Mouse (Mus musculus) thymus, postnatal 14 days (tissue): ENCODE measurements around the gene Spocd1.

Experiments used
- DNase-seq: peaks from one replicate; pipeline ENCODE4 v3.0.0; 2021

Spocd1 gene

DNA sequence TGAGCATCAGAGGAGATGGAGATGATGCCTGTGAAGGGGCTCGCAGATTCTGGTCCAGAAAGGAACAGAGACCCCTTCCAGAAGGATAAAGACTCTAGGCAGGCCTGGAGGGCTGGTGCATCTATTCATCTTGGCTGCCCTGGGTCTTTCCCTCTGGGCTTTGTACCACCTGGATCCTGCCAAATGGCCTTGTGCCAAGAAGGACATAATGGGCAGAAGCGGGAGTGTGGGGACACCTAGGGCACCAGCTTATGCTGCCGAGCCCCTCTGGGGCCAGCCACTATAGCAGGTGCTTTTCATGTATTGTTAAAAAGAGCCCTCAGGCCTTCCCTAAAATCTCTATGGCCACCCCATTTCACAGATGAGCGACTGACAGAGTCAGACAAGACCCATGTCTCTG is 49.2 kb downstream of the Spocd1 start:
- DNase-seq = no peak

DNA sequence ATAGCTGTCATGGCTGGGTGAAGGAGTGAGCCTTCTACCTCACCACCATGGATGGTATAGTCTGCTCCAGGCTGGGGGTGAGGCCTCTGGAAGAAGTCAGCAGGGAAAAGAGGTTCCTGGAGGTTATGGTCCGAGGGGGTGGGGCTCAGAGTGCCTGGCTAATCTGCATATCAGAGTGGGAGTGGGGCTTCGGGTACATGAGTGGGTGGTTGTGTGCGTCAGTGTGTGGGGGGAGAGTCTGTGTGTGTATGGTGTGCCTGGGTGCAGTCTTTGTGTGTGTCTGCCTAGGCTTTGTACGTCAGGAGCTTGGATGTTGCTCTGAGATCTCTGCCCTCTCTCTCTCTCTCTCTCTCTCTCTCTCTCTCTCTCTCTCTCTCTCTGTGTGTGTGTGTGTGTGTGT is 49.9 kb downstream of the Spocd1 start:
- no peak for DNase-seq

DNA sequence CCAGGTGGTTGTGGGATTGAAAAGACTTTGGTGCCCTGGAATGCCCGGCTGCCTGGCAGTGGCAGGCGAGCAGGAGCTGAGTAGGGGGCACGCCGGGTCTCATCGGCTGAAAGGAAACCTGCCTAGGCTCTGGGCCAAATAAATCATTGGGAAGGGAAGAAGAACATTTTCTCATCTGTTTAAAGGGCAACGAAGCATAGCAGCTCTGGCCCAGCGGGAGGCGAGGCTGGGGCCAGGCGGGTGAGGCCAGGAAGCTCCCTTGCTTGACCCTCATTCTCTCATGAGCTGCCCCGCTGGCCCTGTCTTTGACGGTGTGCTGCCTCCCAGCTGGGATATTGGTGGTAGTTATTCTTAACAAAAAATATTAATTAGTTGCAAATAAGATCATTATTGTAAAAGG is 52.6 kb downstream of the Spocd1 start:
- DNase-seq = no peak

DNA sequence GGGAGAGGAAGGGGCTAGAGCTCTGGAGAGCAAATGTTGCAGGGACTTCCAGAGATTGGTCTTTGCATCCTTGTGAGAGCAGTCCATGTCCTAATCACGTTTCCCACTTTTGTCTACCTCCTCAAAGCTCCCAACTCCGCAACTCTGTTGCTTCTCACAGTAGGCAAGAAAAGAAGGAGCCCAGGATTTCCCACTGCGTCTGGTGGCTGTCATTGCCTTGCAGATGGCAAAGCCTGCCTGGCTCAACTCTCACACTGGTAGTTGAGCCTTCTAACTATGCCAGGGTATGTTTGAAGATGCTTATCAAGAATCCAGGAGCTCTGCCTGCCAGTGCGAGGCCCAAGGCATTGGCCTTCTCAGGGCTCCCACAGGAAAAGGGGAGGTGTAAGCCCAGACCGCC is 54.0 kb downstream of the Spocd1 start:
- no peak for DNase-seq

DNA sequence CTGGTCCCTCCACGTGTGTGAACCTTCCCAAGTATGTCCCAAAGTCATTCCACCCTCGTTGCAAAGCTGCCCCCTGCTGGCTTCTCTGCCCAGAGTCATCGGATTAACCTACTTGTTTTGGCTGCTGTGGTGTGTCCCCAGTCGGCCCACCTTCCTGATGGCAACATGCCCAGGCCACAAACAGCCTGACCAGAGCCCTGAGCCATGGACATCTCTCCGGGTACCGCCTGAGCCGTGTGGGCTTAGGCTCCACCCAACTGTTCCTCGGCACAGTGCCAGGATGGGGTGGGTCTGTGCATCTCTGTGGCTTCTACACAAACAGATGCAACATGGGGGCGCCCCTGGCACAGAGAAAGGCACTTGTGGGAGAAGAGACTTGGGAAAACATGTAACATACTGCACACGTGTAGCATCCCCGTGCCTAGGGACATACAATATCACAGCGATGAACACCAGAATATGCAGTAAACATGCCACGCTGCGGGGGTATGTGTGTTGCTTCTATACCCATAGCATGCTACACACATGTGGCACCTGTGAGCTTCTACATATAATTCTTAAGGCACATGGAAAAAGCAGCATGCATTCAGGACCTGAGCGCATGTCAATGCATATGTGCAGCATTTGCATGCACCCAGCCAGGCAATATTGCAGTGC is 54.8 kb downstream of the Spocd1 start:
- peak; percentile 51 for DNase-seq

DNA sequence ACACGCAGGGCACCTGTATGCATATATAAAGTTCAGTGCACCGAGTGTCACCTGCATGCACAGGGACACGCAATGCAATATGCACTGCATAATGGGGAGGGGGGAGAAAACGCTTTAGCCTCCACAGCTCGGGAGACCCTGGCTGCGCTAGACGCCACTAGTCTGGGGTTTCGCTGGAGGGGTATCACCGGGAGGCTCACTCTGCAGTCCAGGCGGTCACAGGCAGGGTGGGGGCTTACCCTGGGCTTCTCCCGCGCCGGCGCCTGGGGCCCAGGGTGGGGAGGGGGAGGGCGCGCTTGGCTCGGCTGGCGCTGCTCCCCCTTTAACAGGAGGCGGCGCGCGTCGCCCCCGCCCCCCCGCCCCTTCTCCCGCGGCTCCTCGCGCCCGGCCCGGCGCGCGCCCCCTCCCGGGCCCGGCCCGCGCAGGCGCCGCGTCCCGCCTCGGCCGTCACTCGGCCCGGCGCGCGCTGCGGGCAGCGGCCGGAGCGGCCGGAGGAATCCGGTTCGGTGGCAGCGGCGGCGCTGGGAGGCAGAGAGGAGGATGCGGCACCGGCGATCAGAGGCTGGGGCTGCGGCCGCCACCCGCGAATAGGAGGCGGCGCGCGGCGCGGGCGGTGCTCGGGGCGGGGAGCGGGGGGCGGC is 55.5 kb downstream of the Spocd1 start, which contains the start of gene Adgrb2:
Gene Adgrb2 (plus strand): TSS at position 450 of the 641 bp plus-strand sequence.
- peak; percentile 30 for DNase-seq

DNA sequence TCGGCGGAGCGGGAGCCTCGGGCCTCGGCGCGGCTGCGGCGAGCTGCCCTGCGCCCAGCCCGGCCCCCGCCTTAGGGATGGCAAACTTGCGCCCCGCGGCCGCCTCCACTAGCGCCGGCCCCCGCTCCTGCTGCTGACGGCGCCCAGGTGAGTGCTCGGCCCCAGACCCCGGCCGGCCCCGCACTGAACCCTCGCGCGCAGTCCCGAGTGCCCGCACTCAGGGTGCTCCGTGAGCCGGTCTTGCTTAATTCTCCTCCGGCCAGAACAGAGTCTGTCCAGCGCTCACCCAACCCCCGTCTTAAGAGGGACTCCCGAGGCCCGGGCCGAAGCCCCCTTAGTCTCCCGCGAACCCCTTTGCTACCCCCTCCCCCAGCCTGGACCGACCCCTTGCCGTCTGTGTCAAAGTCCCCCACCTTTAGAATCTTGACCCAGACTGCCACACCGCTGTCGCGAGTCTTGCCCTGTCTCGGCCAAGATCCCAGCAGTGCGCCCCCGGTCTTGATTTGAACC is 56.2 kb downstream of the Spocd1 start:
- DNase-seq = no peak

DNA sequence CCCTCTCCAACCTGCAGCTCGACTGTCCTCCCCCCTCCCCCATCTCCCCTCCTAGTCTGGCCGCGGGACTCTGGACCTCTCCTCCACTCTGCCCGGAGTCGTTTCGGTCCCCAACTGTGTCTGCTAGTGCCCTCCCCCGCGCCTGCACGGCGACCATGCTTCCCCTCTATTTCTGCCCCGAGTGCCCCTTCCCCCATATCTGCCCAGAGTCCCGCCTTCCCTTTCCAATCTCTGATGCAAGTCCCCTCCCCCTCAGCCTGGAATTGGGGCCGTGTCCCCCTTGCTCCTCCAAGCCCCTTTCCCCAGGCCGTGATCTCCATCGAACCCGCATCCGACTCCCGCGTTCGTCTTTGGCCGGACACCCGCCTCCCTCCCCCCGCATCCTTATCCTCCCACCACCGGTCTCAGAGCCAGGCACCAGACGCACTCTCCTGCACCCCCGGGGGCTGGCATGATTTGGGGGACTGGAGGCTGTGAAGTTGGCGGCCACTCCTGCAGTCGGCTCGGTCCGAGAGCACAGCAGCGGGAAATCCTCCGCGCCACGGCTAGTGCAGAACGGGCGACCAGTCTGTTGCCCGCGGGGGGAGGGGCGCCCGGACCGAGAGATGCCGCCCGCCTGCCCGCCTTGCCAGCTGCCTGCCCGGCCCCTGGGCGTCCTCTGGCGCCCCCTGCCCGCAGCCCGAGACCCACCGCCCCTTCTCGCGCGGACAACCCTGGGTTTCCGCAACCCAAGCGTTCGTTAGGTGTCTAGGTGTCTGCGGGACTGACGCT is 56.8 kb downstream of the Spocd1 start:
- peak; percentile 71 for DNase-seq

DNA sequence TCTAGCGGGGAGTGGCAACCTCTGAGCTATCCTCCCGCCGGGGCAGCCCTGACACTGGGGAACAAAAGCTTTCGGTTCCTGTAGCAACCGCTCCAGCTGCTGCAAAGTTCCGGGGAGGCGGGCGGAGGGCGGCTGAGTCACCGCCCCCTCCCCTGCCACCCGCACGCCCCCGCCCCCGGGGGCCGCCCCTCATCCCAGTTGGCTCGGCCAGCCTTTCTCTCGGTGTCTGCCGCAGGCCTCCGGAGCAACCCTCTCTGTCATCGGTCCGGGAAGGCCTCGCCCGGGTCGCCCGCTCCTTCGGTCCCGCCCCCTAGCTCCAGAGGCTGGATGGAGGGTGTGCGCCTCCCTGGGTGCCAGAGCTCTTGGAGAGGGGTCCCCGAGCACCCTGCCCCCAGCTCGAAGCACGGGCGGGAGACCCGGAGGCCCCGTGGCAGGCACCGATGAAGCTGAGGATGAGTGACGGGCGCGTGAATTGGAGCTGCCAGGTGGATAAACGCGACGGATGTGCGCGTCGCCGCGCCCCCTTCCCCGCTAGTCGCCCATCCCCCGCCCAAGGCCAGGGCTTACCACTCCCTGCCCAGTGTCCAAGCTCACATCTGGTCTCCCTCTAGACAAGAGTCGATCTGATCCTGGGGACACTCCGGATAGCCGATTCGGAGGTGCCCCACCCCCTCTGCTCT is 58.9 kb downstream of the Spocd1 start:
- peak; percentile 56 for DNase-seq

DNA sequence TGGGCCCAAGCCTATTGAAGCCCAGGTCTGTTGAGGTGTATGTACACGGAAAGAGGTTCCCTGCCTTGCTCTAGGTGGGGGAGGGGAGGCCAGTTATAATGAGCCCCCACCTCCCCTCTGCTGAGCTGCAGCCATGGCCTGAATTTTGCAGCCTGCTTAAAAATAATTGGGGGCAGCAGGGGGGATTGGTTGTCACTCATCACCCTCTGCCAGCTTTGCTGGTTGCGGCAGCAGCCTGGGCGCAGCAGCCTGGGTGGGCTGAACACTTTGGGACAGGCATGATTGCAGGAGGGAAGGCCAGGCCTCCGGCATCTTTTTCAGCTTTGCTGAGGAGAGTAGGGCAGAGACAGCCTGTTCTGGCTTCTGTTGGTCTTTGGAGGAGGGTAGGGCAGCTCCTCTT is 60.9 kb downstream of the Spocd1 start:
- DNase-seq = no peak

DNA sequence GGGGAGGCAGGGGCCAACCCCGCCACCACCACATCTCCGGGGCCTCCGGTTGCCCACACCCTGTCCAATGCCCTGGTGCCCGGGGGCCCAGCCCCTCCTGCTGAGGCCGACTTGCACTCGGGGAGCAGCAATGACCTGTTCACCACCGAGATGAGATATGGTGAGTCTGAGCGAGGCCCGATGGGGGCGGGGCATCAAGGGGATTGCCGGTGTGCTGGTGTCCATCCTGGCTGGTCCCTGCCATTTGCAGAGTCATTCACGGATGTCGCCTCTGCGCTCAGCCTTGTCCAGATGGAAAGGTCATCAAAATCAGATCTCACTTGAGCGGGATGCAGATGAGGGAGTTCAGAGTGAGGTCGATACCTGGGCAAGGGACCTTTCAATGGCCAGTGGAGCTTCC is 63.7 kb downstream of the Spocd1 start:
- DNase-seq = no peak

DNA sequence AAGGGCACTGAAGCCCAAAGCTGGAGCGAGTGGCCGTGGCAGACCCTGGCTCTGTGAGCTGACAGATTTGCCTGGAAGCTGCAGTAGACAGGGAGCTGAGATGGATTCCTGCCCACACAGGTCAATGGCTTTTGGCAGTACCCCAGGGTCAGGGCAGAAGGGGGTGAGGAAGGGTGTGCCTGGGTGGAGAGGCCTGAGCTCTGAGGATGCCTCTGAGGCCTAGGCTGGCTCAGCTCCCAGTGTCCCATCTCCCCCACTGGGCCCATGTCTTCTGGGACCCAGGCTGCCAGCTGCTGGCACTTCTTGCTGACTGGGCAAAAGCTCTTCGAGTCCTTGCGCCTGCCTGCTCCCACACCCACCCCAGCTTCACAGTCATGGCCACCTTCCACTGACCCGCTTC is 64.2 kb downstream of the Spocd1 start:
- no peak for DNase-seq

DNA sequence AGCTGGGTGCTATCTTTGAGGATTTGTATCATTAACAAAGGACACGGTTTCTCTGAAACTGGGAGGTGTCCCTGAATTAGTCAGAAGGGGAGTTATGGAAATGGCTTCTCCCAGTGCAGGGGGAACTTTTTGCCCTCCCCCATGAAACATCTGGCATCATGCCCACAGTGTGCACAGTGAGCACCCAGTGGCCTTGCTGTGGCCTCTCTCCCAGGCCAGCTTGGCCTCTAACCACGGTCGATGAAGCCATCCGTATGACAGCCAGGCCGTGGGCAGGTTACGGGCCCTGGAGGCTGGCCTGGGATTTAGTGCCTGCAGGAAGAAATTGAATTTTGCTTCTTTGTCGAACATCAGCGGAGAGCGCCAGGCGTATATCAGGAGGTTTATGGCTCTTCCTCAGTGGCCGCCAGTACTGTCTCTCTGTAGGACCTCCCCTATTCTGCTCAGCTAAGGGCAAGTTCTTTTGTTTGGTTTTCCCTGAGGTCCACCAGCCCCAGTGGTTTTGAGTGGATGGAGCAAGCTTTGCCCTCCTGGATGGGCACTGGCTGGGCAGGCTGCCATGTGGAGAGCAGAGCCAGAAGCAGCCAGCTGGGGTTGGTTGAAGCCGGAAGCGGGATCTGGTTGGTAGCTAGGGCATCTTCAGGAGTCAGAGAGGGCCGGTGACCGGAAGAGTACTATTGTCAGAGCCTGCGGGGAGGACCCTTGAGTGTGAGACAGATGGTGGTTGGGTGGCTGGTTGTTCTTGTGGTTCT is 65.1 kb downstream of the Spocd1 start:
- no peak for DNase-seq

DNA sequence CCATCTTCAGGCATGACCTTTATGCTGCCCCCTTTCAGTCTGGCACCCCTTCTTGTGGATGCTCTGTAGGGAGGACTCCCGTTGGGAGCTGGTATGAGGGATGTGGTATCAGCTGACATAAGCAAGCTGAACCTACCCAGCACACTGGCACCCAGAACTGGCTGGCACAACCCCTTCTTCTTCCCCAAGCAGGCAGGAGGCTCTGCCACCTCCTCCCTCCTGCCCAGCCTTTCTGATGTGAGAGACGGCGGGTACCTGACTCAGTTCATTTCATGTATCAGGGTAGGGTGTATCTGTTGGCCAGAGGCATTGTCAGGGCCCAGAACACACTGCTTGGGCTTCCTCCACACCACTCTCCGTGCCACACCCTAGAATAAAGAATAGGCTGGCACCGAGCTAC is 65.7 kb downstream of the Spocd1 start:
- no peak for DNase-seq

DNA sequence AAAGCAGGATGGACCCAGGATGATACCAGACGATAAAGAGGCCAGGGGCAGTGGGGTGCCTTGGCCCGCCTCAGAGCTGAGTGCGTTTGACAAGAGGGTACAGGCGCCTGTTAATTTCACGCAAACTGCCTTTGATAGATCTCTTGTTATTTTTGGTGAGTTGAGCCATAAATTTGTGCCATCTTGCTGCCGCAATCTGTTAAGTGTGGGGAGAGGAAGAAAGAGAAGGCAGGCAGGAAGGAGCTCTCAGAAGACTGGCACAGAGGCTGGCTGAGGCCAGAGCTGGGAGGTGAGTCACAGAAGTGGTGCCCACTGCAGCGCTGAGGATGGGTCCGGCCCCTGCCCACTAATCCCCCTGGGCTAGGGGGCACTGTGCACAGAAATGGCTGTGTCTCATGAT is 66.2 kb downstream of the Spocd1 start:
- no peak for DNase-seq

DNA sequence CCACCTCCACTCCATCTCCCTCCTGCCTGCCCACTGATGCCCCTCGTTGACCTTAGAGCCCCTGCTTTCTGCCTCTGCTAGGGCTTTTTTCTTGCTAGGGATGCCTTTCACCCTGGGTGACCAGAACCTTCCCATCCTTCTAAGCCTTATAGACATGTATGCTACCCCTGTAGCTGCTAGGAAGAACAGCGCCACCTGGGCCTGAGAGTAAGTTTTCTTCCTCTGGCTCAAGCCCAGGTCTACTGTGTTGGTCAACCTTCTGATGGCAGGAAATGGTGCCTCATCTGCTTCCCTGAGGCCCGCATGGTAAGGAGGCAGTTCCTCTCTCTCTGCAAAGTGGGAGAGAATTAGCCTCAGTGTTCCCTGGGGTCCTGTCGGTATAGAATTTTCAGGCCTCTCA is 67.0 kb downstream of the Spocd1 start:
- no peak for DNase-seq

DNA sequence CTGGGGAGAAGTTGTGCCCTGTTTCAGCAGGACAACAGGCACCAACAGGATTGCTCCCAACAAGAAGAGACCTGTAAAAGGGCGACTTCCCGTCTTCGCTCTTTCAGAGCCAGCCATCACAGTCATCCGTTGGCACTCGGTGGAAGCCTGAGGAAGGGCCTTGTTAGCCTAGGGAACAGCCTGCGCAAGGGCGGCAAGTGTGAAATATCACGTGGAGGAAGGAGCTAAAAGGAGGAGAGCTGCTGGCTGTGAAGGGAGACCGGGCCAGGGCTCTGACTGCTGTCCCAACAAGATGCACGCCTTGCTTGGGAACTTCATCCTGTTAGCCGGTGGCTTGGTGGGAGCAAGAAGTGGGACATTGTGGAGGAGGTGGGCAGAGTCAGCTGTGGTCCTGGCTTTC is 69.1 kb downstream of the Spocd1 start:
- DNase-seq = no peak

DNA sequence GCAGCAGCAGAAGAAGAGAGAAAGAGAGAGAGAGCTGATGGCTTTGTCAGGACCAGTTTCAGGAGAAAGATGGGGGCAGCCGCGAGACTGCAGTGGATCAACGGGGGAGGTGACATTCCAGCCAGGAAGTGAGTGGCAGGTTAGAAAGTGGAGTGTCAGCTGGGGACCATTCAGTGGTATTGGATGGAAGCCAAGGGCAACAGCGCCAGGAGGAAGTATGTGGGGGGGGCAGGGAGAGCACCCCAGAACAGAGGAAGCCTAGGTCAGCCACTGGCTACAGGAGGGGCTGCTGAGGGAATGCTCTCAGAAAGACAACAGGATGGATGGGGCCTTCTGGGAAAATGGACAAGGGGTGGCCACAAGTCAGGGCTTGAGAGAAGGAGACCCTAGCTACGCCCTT is 72.7 kb downstream of the Spocd1 start:
- DNase-seq = no peak

DNA sequence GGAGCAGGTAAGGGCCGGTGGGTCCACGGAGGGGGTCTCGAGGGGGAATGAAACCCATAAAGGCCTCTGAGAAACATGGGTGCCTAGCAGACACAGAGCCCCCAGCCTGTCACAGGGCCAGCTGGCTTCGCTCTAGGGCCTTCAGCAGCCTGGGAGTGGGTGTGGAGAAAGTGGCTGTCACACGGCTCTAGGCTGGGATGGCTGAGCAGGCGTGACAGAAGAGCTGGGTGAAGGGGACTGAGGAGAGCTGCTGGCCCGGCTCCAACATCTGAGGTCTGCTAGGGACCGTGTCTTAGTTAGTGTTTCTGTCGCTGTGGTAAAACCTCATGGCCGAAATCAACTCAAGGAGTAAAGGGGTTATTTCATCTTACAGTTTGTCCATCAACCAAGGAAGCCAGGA is 73.1 kb downstream of the Spocd1 start:
- no peak for DNase-seq

DNA sequence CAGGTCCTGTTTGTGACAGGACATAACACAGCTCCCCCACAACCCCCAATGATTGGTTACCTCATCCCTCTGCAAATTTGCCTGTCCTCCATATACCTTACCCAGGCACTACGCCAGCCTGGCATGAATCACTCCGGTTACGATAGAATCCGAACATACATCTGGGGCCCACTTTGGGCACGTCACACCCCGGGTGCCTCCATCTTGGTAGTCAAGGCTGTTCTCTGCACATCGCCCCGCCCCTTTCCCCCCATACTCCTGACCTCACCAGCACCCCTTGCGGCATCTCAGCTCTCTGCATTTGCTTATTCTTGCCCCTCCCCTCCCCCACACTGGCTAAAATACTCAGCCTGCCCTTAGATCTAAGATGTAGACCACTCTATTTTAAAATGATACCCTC is 76.5 kb downstream of the Spocd1 start:
- DNase-seq = peak; percentile 30

DNA sequence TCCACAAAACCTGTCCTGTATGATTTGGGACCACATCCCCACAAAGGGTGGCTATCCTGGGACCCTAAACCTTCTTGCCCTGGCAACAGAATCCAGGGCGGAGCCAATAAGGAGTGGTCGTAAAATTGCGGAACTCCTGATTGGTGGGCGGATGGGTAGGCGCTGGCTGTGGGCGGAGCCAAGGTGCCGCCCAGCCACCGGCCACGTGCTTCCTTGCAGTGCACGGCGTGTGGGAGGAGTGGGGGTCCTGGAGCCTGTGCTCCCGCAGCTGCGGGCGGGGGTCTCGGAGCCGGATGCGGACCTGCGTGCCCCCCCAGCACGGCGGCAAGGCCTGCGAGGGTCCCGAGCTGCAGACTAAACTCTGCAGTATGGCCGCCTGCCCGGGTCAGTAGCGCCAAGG is 77.5 kb downstream of the Spocd1 start:
- peak; percentile 18 for DNase-seq
